Mouse (Mus musculus) ovary, postnatal 36 days (tissue): ENCODE data around the gene Insl3.

Experiments used
- DNase-seq: peaks from one replicate; pipeline ENCODE4 v3.0.0; 2022; ENCODE audit warnings: low spot score, mixed read lengths

Gene Insl3

GRCm38 (mm10) chr8:71689028-71689427 lies at the start of gene Insl3:
Gene Insl3 (plus strand): TSS chr8:71689214.
- peak; percentile 45 for DNase-seq

DNA sequence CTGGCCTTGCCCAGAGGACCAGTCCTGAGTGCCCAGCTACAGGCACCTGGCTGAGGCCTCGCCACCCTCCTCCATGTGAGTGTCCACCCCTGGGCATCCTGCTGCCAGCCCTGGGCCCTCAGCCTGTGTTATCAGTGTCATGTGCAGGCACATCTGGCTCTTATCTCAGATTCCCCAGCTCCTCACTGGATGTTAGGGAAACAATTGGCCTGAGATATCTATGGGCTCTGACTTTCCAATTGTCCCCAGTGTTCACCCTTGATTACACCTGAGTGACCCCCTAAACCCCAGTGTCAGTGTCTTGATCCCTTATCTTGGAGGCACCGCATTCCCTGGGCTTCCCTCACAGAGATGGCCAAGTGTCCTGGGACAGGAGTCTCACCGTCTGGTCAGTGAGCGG lies 49.7 kb upstream of the Insl3 start:
- no peak for DNase-seq

GRCm38 (mm10) chr8:71645510-71645909 lies 43.5 kb upstream of the Insl3 start:
- no peak for DNase-seq

GRCm38 (mm10) chr8:71654600-71654999 lies 34.4 kb upstream of the Insl3 start:
- DNase-seq: peak; percentile 41

DNA sequence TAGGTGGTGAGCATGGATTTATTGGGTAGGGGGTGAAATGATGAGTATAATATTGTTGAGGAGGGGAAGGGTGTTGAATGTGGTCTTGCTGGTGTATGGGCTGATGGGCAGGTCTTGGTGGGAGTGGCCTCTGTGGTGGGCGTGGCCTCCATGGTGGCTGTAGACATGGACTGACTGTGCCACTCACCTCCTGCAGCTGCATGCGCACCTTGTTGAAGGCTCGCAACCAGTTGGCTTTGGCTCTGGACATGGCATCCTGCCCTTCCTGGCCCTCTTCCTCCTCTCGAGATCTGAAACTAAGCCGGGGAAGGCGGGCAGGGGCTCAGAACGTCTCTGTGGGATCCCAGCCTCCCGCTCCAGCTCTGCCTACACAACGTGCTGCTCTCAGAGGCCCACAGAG lies 31.2 kb upstream of the Insl3 start:
- no peak for DNase-seq

- no peak for DNase-seq
Measured at GRCm38 (mm10) chr8:71658515-71659049, 30.4 kb upstream of the Insl3 start.

- DNase-seq: no peak
Measured at GRCm38 (mm10) chr8:71659751-71660150, 29.3 kb upstream of the Insl3 start.

GRCm38 (mm10) chr8:71660325-71661120 lies 28.5 kb upstream of the Insl3 start:
- DNase-seq: peak; percentile 82

DNA sequence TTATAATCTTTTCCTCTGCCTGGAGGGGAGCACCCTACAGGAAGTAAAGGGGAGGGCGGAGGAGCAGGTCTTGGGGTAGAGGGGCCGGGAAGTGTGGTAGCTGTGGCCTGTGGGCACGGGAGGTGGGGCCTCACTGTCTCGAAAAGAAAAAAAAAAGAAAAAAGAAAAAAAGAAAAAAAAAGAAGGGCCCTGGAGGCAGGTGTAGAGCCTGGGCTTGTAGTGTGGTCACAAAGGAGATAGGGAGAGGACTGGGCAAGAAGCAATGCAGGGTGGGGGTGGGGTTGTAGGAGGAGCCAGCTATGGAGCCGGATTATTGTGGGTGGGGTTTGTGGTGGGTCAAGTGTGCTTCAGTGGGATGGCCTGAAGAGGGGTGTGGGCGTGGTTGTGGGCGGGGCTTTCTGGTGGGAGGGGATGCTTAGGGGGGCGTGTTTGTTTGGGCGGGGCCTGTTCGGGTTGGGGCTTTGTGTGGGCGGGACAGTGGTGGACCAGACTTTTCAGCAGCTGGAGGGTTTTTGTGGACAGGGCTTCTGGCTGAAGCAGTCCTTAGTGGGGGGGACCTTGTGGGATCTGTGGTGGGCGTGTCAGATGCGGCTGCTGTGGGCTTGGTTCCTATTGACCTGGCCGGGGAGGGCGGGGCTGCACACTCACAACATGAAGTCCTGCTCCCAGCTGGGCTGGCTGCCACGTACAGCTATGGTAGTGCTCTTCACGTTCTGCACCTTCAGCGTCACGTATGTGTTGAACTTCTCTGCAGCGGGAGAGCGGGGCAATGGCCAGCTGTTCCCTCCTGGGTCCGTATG lies 23.5 kb upstream of the Insl3 start:
- peak; percentile 67 for DNase-seq

DNA sequence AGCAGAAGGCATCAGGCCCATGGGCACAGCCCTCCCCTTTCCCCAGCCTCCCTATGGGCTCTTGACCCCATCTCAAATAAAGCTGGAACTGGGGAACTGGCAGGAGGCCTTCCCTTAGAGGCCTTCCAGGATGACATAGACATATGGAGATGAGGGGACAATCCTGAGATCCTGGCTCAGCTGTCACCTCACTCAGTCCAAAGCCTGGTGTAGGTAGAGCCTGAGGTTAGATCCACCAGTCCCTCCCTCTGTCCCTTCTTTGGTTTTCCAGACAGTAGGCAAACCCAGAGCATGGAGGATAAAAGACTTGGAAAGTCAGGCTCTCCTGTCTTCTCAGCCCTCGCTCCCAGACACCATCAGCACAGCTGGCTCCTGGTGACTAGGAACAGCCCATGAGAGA lies 22.2 kb upstream of the Insl3 start:
- DNase-seq: no peak

GRCm38 (mm10) chr8:71667256-71667655 lies 21.8 kb upstream of the Insl3 start:
- DNase-seq: no peak

GRCm38 (mm10) chr8:71668220-71668975 lies 20.6 kb upstream of the Insl3 start:
- no peak for DNase-seq

DNA sequence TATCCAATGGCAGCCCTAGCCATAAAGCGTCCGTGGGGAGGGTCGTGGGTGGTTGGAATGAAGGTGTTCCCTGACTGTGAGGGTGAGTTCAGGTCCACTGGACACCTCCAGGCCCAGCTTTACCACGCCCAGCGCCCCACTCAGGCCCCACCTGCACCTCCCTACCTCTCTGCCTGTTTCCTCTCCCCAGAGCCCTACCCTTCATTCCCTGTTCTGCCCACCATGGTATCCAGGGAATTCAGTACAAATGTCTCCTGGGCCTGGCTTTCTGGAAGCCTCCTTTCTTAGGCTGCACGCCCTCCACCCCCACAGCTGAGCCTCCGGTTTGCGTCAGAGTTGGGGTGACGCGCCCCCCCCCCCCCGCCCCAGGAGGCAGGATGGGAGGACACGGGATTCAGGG lies 18.8 kb upstream of the Insl3 start:
- DNase-seq: no peak

GRCm38 (mm10) chr8:71670621-71671548 lies 18.1 kb upstream of the Insl3 start:
- DNase-seq: no peak

DNA sequence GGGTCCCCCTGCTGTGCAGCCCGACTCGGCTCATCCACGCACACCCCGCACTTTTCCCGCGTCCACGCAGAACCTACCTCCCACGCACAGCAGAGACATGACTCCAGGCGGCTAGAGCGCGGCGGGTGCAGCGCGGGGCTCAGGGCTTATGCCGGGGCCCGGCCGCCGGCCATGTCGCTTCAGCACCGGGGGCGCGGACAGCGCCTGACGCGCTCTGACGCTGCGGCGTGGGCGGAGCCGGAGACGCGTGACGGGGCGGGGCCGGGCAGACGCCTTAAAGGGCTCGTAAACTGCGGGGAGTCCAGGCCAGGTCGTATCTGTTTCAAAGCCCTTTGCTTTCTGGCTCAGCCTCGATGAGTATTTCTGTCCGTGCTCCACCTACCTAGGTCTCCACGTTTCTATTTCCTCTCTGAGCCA lies 17.5 kb upstream of the Insl3 start, which contains the start of gene Unc13a:
Gene Unc13a, minus strand, starts transcription at position 209 of the 417 bp plus-strand sequence.
- DNase-seq: peak; percentile 91

- DNase-seq: no peak
Measured at GRCm38 (mm10) chr8:71672168-71672735, 16.8 kb upstream of the Insl3 start.

DNA sequence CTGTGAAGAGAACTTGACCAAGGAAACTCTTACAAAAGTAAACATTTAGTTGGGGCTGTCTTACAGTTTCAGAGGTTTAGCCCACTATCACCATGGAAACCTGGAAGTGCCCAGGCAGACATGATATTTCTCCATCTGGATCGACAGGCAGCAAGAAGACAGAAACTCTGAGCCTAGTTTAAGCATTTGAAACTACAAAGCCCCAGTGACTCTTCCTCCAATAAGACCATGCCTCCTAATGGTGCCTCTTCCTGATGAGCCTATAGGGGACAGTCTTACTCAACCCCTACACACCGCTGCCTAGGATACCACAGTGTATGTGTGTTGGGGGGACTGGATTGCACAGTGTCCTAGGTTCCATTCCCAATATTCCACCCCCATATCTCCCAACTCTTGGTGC lies 14.9 kb upstream of the Insl3 start:
- DNase-seq: no peak

GRCm38 (mm10) chr8:71675456-71676019 lies 13.5 kb upstream of the Insl3 start:
- no peak for DNase-seq

DNA sequence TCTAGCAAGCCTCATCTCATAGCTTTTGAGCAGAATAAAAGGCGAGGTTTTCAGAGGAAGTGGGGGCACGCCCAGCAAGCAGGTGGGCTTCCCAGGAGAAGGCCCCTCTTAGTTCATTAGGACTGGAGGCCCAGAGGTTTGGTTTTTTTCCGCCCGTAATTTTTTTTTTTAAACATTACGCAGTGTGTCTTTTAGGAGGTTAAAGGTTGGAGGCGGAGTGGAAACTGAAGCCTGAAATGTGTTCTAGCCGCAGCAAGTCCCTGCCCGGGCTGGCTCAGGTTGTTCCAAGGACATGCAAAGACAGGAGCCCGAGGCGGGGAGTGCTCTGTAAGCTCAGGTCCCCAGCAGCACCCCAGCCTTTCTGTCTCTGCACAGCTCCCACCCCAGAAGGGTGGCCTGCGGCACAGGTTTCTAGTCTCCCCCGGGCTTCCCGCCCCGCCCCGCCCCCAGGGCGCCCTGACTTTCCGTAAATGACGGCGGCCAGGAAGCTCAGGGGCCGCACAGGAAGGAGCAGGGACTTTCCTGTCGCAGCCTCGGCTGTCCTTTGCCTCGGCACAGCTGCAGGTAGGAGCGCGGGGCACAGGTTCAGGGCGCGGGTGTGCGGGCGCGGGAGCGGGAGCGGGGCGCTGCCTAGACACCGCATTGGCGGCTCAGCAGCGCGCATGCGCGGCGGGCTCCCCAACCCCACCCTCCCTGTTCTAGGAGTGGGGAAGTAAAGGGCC lies 12.8 kb upstream of the Insl3 start, which contains the start of gene Jak3:
Gene Jak3, plus strand, starts transcription at position 277 of the 722 bp plus-strand sequence.
- peak; percentile 61 for DNase-seq

GRCm38 (mm10) chr8:71676803-71677202 lies 12.2 kb upstream of the Insl3 start:
- no peak for DNase-seq
